Mouse (Mus musculus) ES-Bruce4 (cell line): Measurements from ENCODE around the gene Plekhh2. TPM values are rescaled to one million over a fixed set of nuclear protein-coding genes. Genes with fewer than 3 reads are reported as not detected.
"Not testable (repeated sequence)": the region's sequence is repeated elsewhere in the genome, so short reads cannot be mapped to it uniquely, and the experiment has no call there.

Source experiments
- H3K27ac ChIP-seq: 2 replicates; pipeline ENCODE4 v1.5.1; 2012; ENCODE audit warnings: low read length, inconsistent platforms; ENCODE audit not compliant: insufficient read depth
- H3K27me3 ChIP-seq: 2 replicates; pipeline ENCODE4 v1.6.1; 2012; ENCODE audit warnings: mild to moderate bottlenecking, low read length, inconsistent platforms; ENCODE audit not compliant: control insufficient read depth, poor library complexity, insufficient read depth, severe bottlenecking
- H3K36me3 ChIP-seq: 2 replicates; pipeline ENCODE4 v1.6.1; 2012; ENCODE audit warnings: inconsistent platforms, mild to moderate bottlenecking, low read length, moderate library complexity; ENCODE audit not compliant: control insufficient read depth, poor library complexity, insufficient read depth, severe bottlenecking
- H3K4me1 ChIP-seq: one replicate; pipeline ENCODE4 v1.8.1; 2011; ENCODE audit warnings: low read length; ENCODE audit not compliant: control insufficient read depth, insufficient read depth
- H3K4me3 ChIP-seq: 2 replicates; pipeline ENCODE4 v1.5.1; 2011; ENCODE audit warnings: low read depth, mild to moderate bottlenecking, low read length
- H3K9ac ChIP-seq: 2 replicates; pipeline ENCODE4 v1.6.1; 2012; ENCODE audit warnings: low read depth, mild to moderate bottlenecking, inconsistent platforms; ENCODE audit not compliant: poor library complexity, severe bottlenecking
- H3K9me3 ChIP-seq: replicated peaks from 2 replicates; pipeline ENCODE4 v1.6.1; 2012; ENCODE audit warnings: mild to moderate bottlenecking, low read length, inconsistent platforms; ENCODE audit not compliant: control insufficient read depth, poor library complexity, insufficient read depth, severe bottlenecking
- CTCF ChIP-seq: IDR thresholded peaks from one replicate; pipeline ENCODE4 v1.8.1; 2011; ENCODE audit warnings: low read depth, low read length
- EP300 ChIP-seq: IDR thresholded peaks from 2 replicates; pipeline ENCODE4 v1.6.1; 2011; ENCODE audit warnings: low read depth, low read length; ENCODE audit not compliant: insufficient read depth
- POLR2A ChIP-seq: IDR thresholded peaks from one replicate; pipeline ENCODE4 v1.8.1; 2011; ENCODE audit warnings: low read length; ENCODE audit not compliant: insufficient read depth
- polyA plus RNA-seq: library from polyadenylated mRNA; stranded (reverse); fragments of >200 nt; gene quantifications from 2 replicates; pipeline ENCODE4 v1.2.4, GENCODE M21; 2011; ENCODE audit warnings: low read depth; ENCODE audit not compliant: missing spikeins, insufficient read depth, insufficient read length

Plekhh2 gene
- polyA plus RNA-seq, 1 experiment, result 10.5 TPM

- Histone ChIP-seq H3K4me1 (no peaks in the 10 kb centered on the region), H3K27me3 (no peaks in the 10 kb centered on the region), H3K4me3 (no peak overlapping the region), H3K27ac (no peak overlapping the region), H3K9ac (no peak overlapping the region), H3K36me3 (no peaks in the 10 kb centered on the region), H3K9me3 (no peaks in the 10 kb centered on the region)
- TF ChIP-seq POLR2A (no peak), CTCF (no peak), EP300 (no peak)
Observed at GRCm38 (mm10) chr17:84535226-84535625, 23.5 kb downstream of the Plekhh2 start.

DNA sequence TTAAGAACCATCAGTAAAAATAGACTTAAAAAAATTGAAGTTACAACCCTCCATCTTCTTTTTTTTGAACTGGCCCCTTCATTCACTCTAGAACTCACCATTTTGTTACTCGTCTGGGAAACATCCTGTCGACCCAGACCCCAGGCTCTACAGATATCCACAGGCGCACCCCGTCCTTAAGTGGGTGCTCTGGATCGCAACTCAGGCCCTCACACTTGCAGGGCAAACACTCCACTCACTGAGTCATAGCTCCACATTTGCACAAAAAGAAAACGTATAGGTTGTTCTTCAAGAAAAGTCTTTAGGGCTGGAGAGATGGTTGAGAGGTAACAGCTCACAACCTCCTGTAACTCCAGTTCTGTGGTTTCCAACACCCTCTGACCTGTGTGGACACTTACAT, 25.6 kb downstream of the Plekhh2 start:
- TF ChIP-seq POLR2A (no peak), EP300 (no peak), CTCF (no peak)
- Histone ChIP-seq H3K27me3 (no peaks in the 10 kb centered on the region), H3K9ac (no peak overlapping the region)

DNA sequence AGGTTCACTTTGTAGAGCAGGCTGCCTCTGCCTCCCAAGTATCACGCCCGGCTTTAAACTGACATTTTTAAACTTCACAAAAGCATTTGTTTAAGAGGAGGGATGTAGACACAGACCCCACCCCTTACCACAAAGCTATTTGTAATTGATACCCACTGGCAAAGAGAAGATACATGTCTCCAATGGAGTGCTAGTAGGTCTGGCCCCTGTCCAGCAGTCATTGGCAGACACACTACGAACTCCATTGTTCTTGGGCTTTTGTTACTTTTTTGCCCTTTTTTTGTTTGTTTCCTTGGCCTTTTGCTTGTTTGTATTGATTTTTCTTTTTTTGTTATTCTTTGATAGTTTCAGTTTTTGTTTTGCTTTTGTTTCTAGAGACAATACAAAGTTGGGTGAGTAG, 26.3 kb downstream of the Plekhh2 start:
- no peak overlapping the region for H3K4me3 ChIP-seq
- TF ChIP-seq POLR2A, result no peak
- no peak for TF ChIP-seq CTCF
- TF ChIP-seq EP300, result no peak
- H3K36me3 ChIP-seq, result no peaks in the 10 kb centered on the region
- no peak overlapping the region for H3K9ac ChIP-seq
- H3K4me1 ChIP-seq, result no peaks in the 10 kb centered on the region
- no peaks in the 10 kb centered on the region for H3K27me3 ChIP-seq
- H3K9me3 ChIP-seq, result no peaks in the 10 kb centered on the region
- no peak overlapping the region for H3K27ac ChIP-seq

More for the DNA sequence above, 25.6 kb downstream of the Plekhh2 start:
- Histone ChIP-seq H3K9me3 (no peaks in the 10 kb centered on the region), H3K27ac (no peak overlapping the region), H3K4me3 (no peak overlapping the region), H3K36me3 (no peaks in the 10 kb centered on the region), H3K4me1 (no peaks in the 10 kb centered on the region)

- H3K4me3 ChIP-seq, result no peak overlapping the region
- H3K36me3 ChIP-seq, result no peaks in the 10 kb centered on the region
- no peak overlapping the region for H3K9ac ChIP-seq
- no peaks in the 10 kb centered on the region for H3K4me1 ChIP-seq
- no peaks in the 10 kb centered on the region for H3K9me3 ChIP-seq
- no peak overlapping the region for H3K27ac ChIP-seq
- H3K27me3 ChIP-seq, result no peaks in the 10 kb centered on the region
- TF ChIP-seq EP300, result no peak
- TF ChIP-seq CTCF, result no peak
- TF ChIP-seq POLR2A, result no peak
Observed at GRCm38 (mm10) chr17:84540603-84541002, 28.9 kb downstream of the Plekhh2 start.

GRCm38 (mm10) chr17:84550902-84551877, 39.5 kb downstream of the Plekhh2 start:
- H3K4me1 ChIP-seq, result no peaks in the 10 kb centered on the region
- H3K9me3 ChIP-seq, result no peaks in the 10 kb centered on the region
- no peak overlapping the region for H3K27ac ChIP-seq
- no peaks in the 10 kb centered on the region for H3K36me3 ChIP-seq
- H3K9ac ChIP-seq, result no peak overlapping the region
- H3K27me3 ChIP-seq, result no peaks in the 10 kb centered on the region
- H3K4me3 ChIP-seq, result no peak overlapping the region
- TF ChIP-seq POLR2A (no peak), EP300 (no peak), CTCF (no peak)

GRCm38 (mm10) chr17:84552230-84552629, 40.5 kb downstream of the Plekhh2 start:
- Histone ChIP-seq H3K36me3 (no peaks in the 10 kb centered on the region), H3K9me3 (no peaks in the 10 kb centered on the region), H3K4me1 (no peaks in the 10 kb centered on the region), H3K27ac (no peak overlapping the region), H3K9ac (no peak overlapping the region), H3K4me3 (no peak overlapping the region), H3K27me3 (no peaks in the 10 kb centered on the region)
- no peak for TF ChIP-seq POLR2A
- TF ChIP-seq EP300, result no peak
- TF ChIP-seq CTCF, result no peak

- not testable (repeated sequence) for H3K27ac ChIP-seq, H3K9ac ChIP-seq, H3K27me3 ChIP-seq, H3K9me3 ChIP-seq, H3K4me1 ChIP-seq, H3K4me3 ChIP-seq, H3K36me3 ChIP-seq
Observed at GRCm38 (mm10) chr17:84564264-84564663, 52.6 kb downstream of the Plekhh2 start.
